Mouse (Mus musculus) midbrain, embryonic 13.5 days (tissue): ENCODE data around the gene Bod1l. TPM values are rescaled to one million over a fixed set of nuclear protein-coding genes. Genes with fewer than 3 reads are reported as not detected.
A peak's percentile ranks its signal among the peaks of the same experiment; 100 is the strongest.

Experiments
- ATAC-seq: fragments of 200-750 bp; cut with Nextera tagmentation; 2 replicates; pipeline ENCODE4 v1.8.0; 2017; ENCODE audit warnings: mild to moderate bottlenecking, moderate TSS enrichment, moderate library complexity
- H3K27ac ChIP-seq: fragments of 300-500 bp; sonication (generic); 2 replicates; pipeline ENCODE4 v1.5.1; 2015; ENCODE audit warnings: inconsistent platforms, mild to moderate bottlenecking, moderate library complexity
- H3K27me3 ChIP-seq: fragments of 300-500 bp; sonication (generic); 2 replicates; pipeline ENCODE4 v1.6.1; 2015; ENCODE audit warnings: mild to moderate bottlenecking, inconsistent platforms
- H3K36me3 ChIP-seq: fragments of 300-500 bp; sonication (generic); 2 replicates; pipeline ENCODE4 v1.6.1; 2015; ENCODE audit warnings: mild to moderate bottlenecking, inconsistent platforms
- H3K4me1 ChIP-seq: fragments of 300-500 bp; sonication (generic); replicated peaks from 2 replicates; pipeline ENCODE4 v1.6.1; 2015; ENCODE audit warnings: inconsistent platforms
- H3K4me2 ChIP-seq: fragments of 300-500 bp; sonication (generic); replicated peaks from 2 replicates; pipeline ENCODE4 v1.6.1; 2015; ENCODE audit warnings: moderate library complexity, mild to moderate bottlenecking, inconsistent platforms
- H3K4me3 ChIP-seq: fragments of 300-500 bp; sonication (generic); replicated peaks from 2 replicates; pipeline ENCODE4 v1.5.1; 2015; ENCODE audit warnings: mild to moderate bottlenecking, inconsistent platforms
- H3K9ac ChIP-seq: fragments of 300-500 bp; sonication (generic); replicated peaks from 2 replicates; pipeline ENCODE4 v1.6.1; 2015; ENCODE audit warnings: mild to moderate bottlenecking, inconsistent platforms
- H3K9me3 ChIP-seq: fragments of 300-500 bp; sonication (generic); 2 replicates; pipeline ENCODE4 v1.6.1; 2016; ENCODE audit warnings: mild to moderate bottlenecking, inconsistent platforms
- WGBS: fragments of 180-500 bp; shearing (Covaris S2); methylation state at CpG from one replicate; pipeline ENCODE4 v1.1.7; 2015; 5-methylcytosine and 5-hydroxymethylcytosine counted together
- microRNA-seq: library from miRNA; unstranded; fragments of <30 nt; microRNA quantifications from one replicate; pipeline ENCODE4, GENCODE M21; 2016
- polyA plus RNA-seq: library from polyadenylated mRNA; unstranded; fragments of >200 nt; fragmentation: Nextera tagmentation; extraction: Ambion mirVana; gene quantifications from 2 replicates; pipeline ENCODE4 v1.2.1, GENCODE M21; 2015

Gene Bod1l
- polyA plus RNA-seq, 1 experiment from 2014 or later: 31.8 TPM

DNA sequence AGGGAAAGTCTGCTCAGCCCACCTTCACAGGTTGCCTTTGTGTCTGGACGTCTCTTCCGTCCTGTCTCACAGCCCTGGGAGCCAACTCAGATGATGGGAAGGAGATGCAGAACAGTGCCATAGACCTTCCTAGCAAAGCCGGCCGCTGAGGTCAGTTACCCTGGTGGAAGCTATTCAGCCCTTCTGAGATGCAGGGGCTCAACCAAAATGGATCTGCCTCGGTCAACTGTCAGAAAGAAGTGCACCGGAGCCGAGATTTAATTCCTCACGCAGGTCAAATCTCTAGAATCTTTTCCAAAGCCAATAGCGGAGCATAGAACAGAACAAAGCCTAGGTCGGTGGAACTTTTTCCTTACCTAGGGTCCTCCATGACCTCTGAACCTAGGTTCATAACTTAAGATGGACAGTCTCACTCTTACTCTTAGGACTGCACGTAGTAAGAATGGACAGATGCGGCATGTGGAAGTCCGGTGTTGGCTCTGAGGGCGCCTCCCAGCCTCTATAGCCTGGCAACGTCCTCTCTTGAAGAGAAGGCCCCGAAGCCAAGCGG is 89.8 kb downstream of the Bod1l start:
- no peak overlapping the region for H3K4me2 ChIP-seq
- H3K36me3 ChIP-seq: no peaks in the 10 kb centered on the region
- peak overlapping the region; percentile 11 for H3K4me3 ChIP-seq
- H3K9ac ChIP-seq: no peak overlapping the region
- 0 out of 2 replicates have a peak, but pooled peaks cover 7% of the 10 kb centered on the region for H3K4me1 ChIP-seq
- no peak overlapping the region for H3K27ac ChIP-seq
- under 1% methylated on average over 17 of the region's 17 CpGs for WGBS
- H3K9me3 ChIP-seq: no peaks in the 10 kb centered on the region
- H3K27me3 ChIP-seq: peaks cover 100% of the 10 kb centered on the region
- ATAC-seq: no peak

- H3K4me2 ChIP-seq: no peak overlapping the region
- H3K9ac ChIP-seq: no peak overlapping the region
- 0 out of 2 replicates have a peak, but pooled peaks cover 7% of the 10 kb centered on the region for H3K4me1 ChIP-seq
- H3K36me3 ChIP-seq: no peaks in the 10 kb centered on the region
- H3K27ac ChIP-seq: no peak overlapping the region
- ATAC-seq: no peak
- H3K27me3 ChIP-seq: peaks cover 100% of the 10 kb centered on the region
- WGBS: 22% methylated on average over 4 of the region's 4 CpGs
- no peak overlapping the region for H3K4me3 ChIP-seq
- no peaks in the 10 kb centered on the region for H3K9me3 ChIP-seq
These were observed 91.4 kb downstream of the Bod1l start for GRCm38 (mm10) chr5:41752721-41753120.

DNA sequence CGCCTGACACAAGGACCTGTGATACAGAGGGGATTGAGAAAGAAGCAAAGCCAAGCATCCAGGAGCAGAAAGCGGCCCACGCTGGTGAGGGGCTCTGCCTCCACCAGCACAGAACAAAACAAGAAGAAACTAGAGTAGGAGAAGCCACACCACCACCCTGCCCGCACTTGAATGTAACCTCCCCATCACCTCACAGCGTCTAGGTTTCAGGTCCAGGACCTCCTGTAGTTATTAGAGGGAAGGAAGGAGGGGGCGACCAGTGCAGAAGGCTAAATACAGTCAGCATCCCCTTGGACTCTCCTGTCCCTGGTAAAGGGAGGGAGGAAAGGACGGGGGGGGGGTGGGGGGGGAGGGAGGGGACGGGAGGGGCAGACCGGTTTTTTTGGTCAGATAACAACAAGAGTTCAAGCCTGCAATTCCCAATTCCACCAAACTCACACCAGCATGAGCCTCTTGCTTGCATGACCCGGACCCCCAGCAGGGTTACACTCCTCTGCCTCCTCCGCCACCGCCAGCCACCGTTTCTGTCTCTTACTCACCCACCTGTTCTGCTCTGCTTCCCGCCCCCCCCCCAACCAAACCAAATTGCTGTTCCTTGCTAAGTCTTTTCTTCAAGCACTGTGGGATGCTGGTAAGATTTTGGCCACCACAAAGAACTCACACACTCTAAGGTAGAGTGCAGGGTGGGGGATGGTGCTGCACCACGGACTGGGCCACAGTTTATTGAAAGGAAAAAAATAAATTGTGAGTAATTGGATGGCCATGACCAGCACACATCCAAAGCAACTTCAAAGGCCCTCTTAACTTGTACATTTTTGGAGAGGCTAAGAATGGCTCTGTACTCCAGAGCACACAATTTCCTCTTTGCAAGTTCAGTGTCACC is 99.0 kb downstream of the Bod1l start:
- Histone ChIP-seq H3K4me3 (no peak overlapping the region), H3K4me1 (no peaks in the 10 kb centered on the region), H3K9me3 (no peaks in the 10 kb centered on the region), H3K36me3 (no peaks in the 10 kb centered on the region), H3K4me2 (no peak overlapping the region), H3K27me3 (peaks cover 78% of the 10 kb centered on the region), H3K27ac (no peak overlapping the region), H3K9ac (no peak overlapping the region)
- ATAC-seq: peak; percentile 43
- 1% methylated on average over 13 of the region's 15 CpGs for WGBS

DNA sequence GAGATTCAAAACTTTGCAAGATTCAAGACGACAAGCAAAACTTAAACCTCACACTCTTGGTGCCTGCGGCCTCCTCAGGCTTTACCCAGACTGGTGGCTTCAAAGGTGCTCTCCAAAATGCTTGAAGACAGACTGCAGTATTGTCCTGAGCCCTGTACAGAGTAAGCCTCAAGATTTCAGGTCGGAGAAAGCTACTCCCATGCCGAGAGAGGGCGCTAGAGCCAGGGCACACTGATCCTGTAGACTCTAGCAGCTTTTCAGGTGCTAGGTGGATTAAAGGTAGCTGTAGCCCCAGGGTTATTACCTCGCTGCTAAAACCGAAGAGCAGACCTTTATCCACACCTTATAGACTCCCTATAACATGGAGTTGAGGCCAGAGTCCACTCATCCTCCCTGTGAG is 99.9 kb downstream of the Bod1l start:
- Histone ChIP-seq H3K9ac (no peak overlapping the region), H3K27me3 (peaks cover 69% of the 10 kb centered on the region), H3K27ac (no peak overlapping the region), H3K4me2 (no peak overlapping the region), H3K9me3 (no peaks in the 10 kb centered on the region), H3K36me3 (no peaks in the 10 kb centered on the region), H3K4me1 (no peaks in the 10 kb centered on the region), H3K4me3 (no peak overlapping the region)
- ATAC-seq: peak; percentile 34; the same call in 1 of the 2 replicates
- 9% methylated on average over 7 of the region's 7 CpGs for WGBS

DNA sequence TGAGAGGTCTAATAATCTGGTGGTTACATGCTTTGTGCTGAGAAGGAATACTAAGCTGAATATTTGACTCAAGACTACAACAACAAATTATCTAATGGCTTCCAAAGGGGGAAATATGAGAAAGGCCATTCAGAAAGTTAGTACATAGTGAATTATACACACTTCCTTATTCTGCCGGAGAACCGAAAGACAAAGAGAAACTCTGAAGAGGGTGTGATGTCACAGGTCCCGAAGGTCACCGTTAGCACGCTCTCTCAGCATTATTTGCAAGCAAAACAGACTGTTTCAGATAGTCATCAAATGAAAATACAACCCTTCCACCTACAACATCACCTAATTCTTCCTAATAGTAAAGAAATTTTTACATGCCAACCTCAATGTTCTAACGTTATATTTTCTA is 105.3 kb downstream of the Bod1l start:
- ATAC-seq: no peak
- no peaks in the 10 kb centered on the region for H3K4me1 ChIP-seq
- peaks cover 14% of the 10 kb centered on the region for H3K27me3 ChIP-seq
- H3K9me3 ChIP-seq: no peaks in the 10 kb centered on the region
- 76% methylated on average over 6 of the region's 6 CpGs for WGBS
- H3K4me2 ChIP-seq: no peak overlapping the region
- H3K36me3 ChIP-seq: no peaks in the 10 kb centered on the region
- no peak overlapping the region for H3K9ac ChIP-seq
- H3K27ac ChIP-seq: no peak overlapping the region
- no peak overlapping the region for H3K4me3 ChIP-seq

Small RNA genes within 50 kb of the gene (microRNA-seq; reads per million reads assigned to microRNA genes)
- not detected for gene Mir6414

Other genes with a start within 250 kb of the Bod1l start
- gene Rab28, start 136.2 kb downstream of the Bod1l start, polyA plus RNA-seq: 80.3 and 83.8 TPM in 2 replicates
- gene Nkx3-2, start 79.8 kb downstream of the Bod1l start, polyA plus RNA-seq: not detected in 2 replicates
- not detected in 2 replicates for gene Gm16223, start 223.6 kb upstream of the Bod1l start, polyA plus RNA-seq